Mouse (Mus musculus) kidney, embryonic 15.5 days (tissue): ENCODE results near the gene Draxin. TPM values are rescaled to one million over a fixed set of nuclear protein-coding genes. Genes with fewer than 3 reads are reported as not detected.
A peak's percentile ranks its signal among the peaks of the same experiment; 100 is the strongest.

Experiments
- ATAC-seq: fragments of 200-750 bp; cut with Nextera tagmentation; replicated peaks from 2 replicates; pipeline ENCODE4 v1.8.0; 2017; ENCODE audit warnings: moderate TSS enrichment; ENCODE audit not compliant: low FRiP score
- H3K27ac ChIP-seq: fragments of 300-500 bp; sonication (generic); 2 replicates; pipeline ENCODE4 v1.5.1; 2015; ENCODE audit warnings: mild to moderate bottlenecking, inconsistent platforms
- H3K27me3 ChIP-seq: fragments of 300-500 bp; sonication (generic); 2 replicates; pipeline ENCODE4 v1.6.1; 2015; ENCODE audit warnings: inconsistent platforms
- H3K36me3 ChIP-seq: fragments of 300-500 bp; sonication (generic); 2 replicates; pipeline ENCODE4 v1.6.1; 2015; ENCODE audit warnings: inconsistent platforms
- H3K4me1 ChIP-seq: fragments of 300-500 bp; sonication (generic); 2 replicates; pipeline ENCODE4 v1.6.1; 2015; ENCODE audit warnings: inconsistent platforms
- H3K4me2 ChIP-seq: fragments of 300-500 bp; sonication (generic); 2 replicates; pipeline ENCODE4 v1.6.1; 2015; ENCODE audit warnings: moderate library complexity, mild to moderate bottlenecking, inconsistent platforms
- H3K4me3 ChIP-seq: fragments of 300-500 bp; sonication (generic); replicated peaks from 2 replicates; pipeline ENCODE4 v1.5.1; 2015; ENCODE audit warnings: mild to moderate bottlenecking, inconsistent platforms
- H3K9ac ChIP-seq: fragments of 300-500 bp; sonication (generic); 2 replicates; pipeline ENCODE4 v1.6.1; 2015; ENCODE audit warnings: mild to moderate bottlenecking, inconsistent platforms
- H3K9me3 ChIP-seq: fragments of 300-500 bp; sonication (generic); replicated peaks from 2 replicates; pipeline ENCODE4 v1.6.1; 2016; ENCODE audit warnings: inconsistent platforms
- WGBS: fragments of 180-500 bp; shearing (Covaris S2); methylation state at CpG from one replicate; pipeline ENCODE4 v1.1.7; 2015; ENCODE audit warnings: mixed read lengths; 5-methylcytosine and 5-hydroxymethylcytosine counted together
- polyA plus RNA-seq: library from polyadenylated mRNA; unstranded; fragments of >200 nt; fragmentation: Nextera tagmentation; extraction: Ambion mirVana; gene quantifications from 2 replicates; pipeline ENCODE4 v1.2.1, GENCODE M21; 2015

Gene Draxin
- polyA plus RNA-seq, 1 experiment from 2014 or later: 0.62 TPM

DNA sequence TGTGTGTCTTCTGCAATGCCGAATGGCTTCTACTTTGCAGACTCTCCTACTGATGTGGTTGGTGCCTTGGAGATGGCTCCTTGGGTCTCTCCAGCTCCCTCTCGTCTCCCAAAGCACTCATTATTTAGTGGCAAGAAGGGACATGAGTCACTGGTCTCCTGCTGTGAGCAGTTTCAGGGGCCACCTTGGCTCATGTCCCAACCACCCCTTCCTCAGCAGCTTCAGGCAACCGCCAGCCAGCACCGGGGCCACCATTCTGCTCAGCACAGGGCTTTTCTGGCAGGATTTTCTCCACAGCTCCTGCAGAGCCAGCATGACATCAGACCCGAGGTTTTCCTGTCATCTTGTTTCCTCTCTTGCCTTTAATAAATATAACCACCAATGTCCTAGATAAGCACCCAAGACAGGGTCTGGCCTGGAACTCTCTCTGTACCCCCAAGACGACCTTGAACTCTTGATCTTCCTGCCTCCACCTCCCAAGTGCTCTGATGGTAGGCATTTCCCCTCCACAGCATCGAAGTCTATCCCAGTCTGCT lies 21.9 kb downstream of the Draxin start:
- Histone ChIP-seq H3K27ac (no peak overlapping the region), H3K9me3 (no peaks in the 10 kb centered on the region), H3K4me2 (0 out of 2 replicates have a peak overlapping the region, but pooled peaks have one; percentile 51), H3K4me1 (peaks cover 27% of the 10 kb centered on the region), H3K9ac (no peak overlapping the region), H3K36me3 (no peaks in the 10 kb centered on the region), H3K27me3 (peaks cover 19% of the 10 kb centered on the region), H3K4me3 (no peak overlapping the region)
- 46% methylated on average over 7 of the region's 7 CpGs for WGBS
- no peak for ATAC-seq

DNA sequence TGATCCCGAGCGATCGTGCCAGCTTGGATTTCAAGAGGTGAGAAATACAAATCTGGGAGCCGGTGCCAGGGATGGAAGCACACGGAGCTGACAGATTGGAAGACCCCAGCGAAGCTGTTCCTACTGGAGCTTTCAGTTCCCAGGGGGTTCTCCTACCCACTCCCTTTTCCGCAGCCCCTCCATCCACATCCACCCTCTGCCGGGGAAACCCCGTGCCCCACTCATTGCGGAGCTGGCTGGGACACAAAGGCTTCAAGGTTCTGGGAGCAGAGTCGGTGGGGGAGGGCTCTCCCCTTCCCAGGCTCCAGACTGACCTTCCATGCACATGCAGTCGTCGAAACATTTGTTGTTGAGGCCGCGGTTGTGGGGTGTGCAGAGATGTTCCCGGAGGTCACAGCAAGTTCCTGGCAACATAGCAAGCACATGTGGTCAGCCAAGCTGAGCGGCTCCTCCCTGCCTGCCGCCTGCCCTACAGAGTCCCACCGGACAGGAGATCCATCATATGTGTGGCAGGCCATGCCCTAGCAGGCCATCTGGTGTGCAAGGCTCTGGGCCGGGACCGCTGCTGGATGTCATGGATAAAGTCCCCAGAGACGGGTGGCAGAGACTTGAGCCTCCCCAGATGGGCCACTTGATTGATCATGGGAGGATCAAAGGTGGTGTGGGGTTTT lies 22.7 kb downstream of the Draxin start:
- Histone ChIP-seq H3K36me3 (no peaks in the 10 kb centered on the region), H3K4me2 (peak overlapping the region; percentile 51), H3K4me3 (peak overlapping the region; percentile 16), H3K27ac (peak overlapping the region; percentile 57), H3K9me3 (no peaks in the 10 kb centered on the region), H3K9ac (0 out of 2 replicates have a peak overlapping the region, but pooled peaks have one; percentile 8), H3K4me1 (peaks cover 27% of the 10 kb centered on the region), H3K27me3 (peaks cover 19% of the 10 kb centered on the region)
- peak; percentile 91 for ATAC-seq
- WGBS: 6% methylated on average over 22 of the region's 22 CpGs

DNA sequence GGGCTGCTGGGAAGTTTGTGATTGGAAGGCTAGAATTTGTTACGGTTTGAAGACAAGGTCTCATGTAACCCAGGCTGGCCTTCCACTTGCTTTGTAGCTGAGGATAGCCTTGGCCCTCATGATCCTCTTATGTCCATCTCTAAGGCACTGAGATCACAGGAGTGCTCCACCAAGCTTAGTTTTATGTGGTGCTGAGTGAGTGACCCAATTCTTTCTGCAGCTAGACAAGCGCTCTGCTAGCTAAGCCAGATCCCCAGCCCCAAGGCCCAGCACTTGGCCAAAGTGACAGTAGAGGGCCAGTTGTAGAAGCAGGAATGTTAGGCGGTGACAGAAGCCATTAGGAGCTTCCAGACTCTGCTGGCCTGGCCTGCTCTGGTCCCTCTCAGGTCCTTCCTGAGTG lies 26.4 kb downstream of the Draxin start:
- no peaks in the 10 kb centered on the region for H3K36me3 ChIP-seq
- no peak overlapping the region for H3K9ac ChIP-seq
- H3K27ac ChIP-seq: no peak overlapping the region
- no peaks in the 10 kb centered on the region for H3K9me3 ChIP-seq
- no peak overlapping the region for H3K4me2 ChIP-seq
- peaks cover 15% of the 10 kb centered on the region for H3K27me3 ChIP-seq
- ATAC-seq: no peak
- no peak overlapping the region for H3K4me3 ChIP-seq
- peaks cover 29% of the 10 kb centered on the region for H3K4me1 ChIP-seq
- 80% methylated on average over 3 of the region's 3 CpGs for WGBS

DNA sequence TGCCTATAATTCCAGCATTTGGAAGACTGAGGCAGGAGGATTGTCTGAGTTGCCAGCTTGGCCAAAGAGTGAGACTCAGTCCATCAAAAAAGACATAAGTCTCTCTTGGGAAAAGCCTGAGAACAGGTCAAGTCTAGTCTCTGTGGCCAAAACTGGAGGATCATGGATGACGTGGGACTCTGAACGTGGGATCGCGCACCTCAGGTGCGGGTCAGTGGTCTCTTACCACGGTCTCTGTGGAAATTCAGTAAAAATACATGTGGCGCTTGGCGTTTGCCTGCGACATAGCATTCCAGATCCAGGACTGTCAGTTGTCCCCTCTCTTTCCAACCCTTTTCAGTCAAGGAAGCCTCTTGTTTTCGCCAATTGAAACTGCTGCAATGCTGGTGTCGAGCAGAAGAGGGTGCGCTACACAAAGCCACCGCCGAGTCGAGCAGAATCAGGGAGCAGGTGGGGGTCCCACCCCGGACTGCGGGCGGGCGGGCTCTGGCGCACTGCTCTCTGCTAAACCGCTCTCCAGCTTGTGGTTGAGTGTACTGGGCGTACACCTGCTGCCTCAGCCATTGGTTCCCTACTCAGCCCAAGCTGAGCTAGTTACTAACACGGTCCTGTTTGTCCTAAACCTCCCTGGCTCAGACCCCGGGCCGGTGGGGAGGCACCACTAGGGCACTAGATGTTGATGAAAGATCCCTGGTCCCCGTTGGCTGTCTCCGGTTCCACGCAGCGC lies 28.5 kb downstream of the Draxin start:
- no peak overlapping the region for H3K27ac ChIP-seq
- peaks cover 5% of the 10 kb centered on the region; the same call in 1 of the 2 replicates for H3K27me3 ChIP-seq
- peak overlapping the region; percentile 26; the same call in 1 of the 2 replicates for H3K9ac ChIP-seq
- H3K9me3 ChIP-seq: no peaks in the 10 kb centered on the region
- no peaks in the 10 kb centered on the region for H3K36me3 ChIP-seq
- H3K4me1 ChIP-seq: peaks cover 7% of the 10 kb centered on the region
- peak overlapping the region; percentile 57 for H3K4me2 ChIP-seq
- ATAC-seq: peak; percentile 79
- 20% methylated on average over 29 of the region's 29 CpGs for WGBS
- peak overlapping the region; percentile 29 for H3K4me3 ChIP-seq

DNA sequence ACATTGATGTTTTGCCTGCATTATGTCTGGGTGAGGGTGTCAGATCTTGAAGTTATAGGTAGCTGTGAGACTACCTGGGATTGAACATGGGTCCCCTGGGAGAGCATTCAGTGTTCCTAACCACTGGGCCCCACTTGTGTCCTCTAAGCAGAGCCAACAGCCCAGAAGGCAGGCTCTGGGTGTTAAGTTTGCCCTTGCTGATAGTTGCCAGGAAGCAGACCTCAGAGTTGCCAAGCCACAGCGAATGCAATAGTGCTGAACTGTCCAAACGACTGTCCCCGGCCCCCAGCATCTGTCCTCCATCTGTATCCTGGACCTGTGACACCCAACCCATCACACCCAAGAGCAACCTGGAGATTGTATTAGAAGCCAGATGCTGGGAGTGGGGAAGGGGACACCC lies 31.8 kb downstream of the Draxin start:
- Histone ChIP-seq H3K4me3 (no peak overlapping the region), H3K36me3 (no peaks in the 10 kb centered on the region), H3K4me2 (no peak overlapping the region), H3K9ac (no peak overlapping the region), H3K9me3 (no peaks in the 10 kb centered on the region), H3K27me3 (no peaks in the 10 kb centered on the region), H3K27ac (no peak overlapping the region), H3K4me1 (0 out of 2 replicates have a peak, but pooled peaks cover 9% of the 10 kb centered on the region)
- WGBS: 68% methylated on average over 3 of the region's 3 CpGs
- no peak for ATAC-seq

DNA sequence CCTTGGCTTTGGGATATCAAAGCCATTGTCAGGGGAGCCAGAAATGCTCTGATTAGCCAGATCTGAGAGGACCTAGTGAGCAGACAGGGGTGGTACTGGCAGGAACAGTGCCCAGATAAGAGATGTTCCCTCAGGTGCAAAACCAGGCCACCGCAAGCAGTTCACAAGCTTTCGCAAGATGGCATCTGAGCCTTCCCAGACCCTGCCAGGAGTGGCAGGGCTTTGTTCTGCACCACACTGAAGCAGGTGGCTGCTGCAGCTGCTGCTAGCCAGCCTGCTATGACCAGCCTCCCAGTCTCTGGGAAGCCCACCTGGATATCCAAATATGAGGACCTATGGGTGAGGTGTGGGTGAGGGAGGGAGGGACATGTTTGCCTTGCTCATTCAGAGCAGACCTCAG lies 32.6 kb downstream of the Draxin start:
- Histone ChIP-seq H3K4me1 (0 out of 2 replicates have a peak, but pooled peaks cover 9% of the 10 kb centered on the region), H3K9me3 (no peaks in the 10 kb centered on the region), H3K27ac (no peak overlapping the region), H3K4me3 (no peak overlapping the region), H3K9ac (no peak overlapping the region), H3K36me3 (no peaks in the 10 kb centered on the region), H3K27me3 (no peaks in the 10 kb centered on the region), H3K4me2 (no peak overlapping the region)
- 98% methylated on average over 2 of the region's 2 CpGs for WGBS
- no peak for ATAC-seq

DNA sequence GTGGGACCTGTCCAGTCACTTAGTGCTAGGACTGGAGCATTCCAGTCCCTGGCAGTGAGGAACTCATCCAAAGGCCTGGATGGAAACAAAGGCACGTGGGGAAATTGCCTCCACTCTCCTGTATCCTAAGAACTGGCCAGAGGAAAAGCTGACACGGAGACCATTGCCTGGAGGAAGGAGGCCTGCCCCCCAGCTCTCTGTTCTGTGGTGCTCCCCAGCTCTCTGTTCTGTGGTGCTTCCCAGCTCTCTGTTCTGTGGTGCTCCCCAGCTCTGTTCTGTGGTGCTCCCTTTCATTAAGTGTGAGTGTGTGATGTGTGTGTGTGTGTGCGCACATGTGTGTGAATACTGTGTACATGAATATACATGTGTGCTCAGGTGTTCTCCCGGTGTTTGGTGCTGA lies 35.4 kb downstream of the Draxin start:
- Histone ChIP-seq H3K27ac (no peak overlapping the region), H3K9me3 (no peaks in the 10 kb centered on the region), H3K4me3 (no peak overlapping the region), H3K27me3 (no peaks in the 10 kb centered on the region), H3K4me2 (no peak overlapping the region), H3K4me1 (0 out of 2 replicates have a peak, but pooled peaks cover 3% of the 10 kb centered on the region), H3K9ac (no peak overlapping the region), H3K36me3 (no peaks in the 10 kb centered on the region)
- no peak for ATAC-seq
- 76% methylated on average over 4 of the region's 4 CpGs for WGBS

DNA sequence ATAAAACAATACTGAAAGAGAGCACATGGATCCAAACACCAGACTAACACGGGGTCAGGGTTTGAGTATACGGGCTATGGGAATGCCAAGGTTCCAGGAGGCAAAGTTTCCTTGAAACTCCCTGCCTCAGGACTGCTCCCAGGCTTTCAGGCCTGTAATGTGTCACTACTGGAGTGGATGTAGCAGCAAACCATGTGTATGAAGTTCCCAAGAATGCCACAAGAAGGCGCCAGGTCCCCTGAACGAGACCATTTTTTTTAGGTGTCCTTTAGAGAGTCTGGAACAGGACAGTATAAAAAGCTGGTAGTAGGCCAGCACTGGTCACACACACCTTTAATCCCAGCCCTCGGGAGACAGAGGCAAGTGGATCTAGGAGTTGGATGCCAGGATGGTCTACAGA lies 36.3 kb downstream of the Draxin start:
- ATAC-seq: no peak
- no peak overlapping the region for H3K4me3 ChIP-seq
- no peaks in the 10 kb centered on the region for H3K9me3 ChIP-seq
- 90% methylated on average over 5 of the region's 5 CpGs for WGBS
- H3K4me1 ChIP-seq: 0 out of 2 replicates have a peak, but pooled peaks cover 3% of the 10 kb centered on the region
- H3K9ac ChIP-seq: no peak overlapping the region
- H3K27me3 ChIP-seq: no peaks in the 10 kb centered on the region
- H3K4me2 ChIP-seq: no peak overlapping the region
- no peak overlapping the region for H3K27ac ChIP-seq
- H3K36me3 ChIP-seq: no peaks in the 10 kb centered on the region

DNA sequence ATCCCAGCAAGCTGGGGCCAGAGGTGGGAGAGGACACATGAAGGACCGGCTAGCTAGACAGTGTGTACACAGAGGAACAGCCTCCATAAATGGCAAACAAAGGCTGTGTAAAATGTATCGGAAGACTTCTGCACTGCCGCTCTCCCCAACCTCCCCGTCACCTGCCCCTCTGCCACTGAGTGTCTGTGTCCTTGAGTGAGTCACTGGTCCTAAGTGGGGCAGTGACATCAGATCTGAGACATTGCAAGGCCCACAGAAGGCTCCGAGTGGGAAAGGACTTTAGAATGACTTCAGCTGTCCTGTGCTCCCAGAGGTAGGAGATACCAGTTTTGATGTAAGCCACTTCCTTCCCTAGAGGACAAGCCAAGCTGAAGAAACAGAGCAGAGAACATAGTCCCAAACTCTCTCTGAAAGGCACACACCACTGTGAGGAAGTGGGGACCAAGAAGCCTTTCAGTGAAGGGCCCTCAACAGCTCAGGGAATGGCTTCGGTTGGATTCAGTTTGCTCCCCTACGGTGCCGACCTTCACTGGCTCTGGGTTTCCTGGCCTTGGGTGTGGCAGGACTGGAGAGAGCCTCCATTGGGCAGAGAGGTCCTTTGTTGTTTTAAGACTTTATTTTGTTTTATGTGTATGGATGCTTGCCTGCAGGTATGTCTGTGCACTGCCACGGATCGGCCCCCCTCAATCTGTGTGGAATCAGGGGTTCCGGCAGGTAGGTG lies 37.8 kb downstream of the Draxin start:
- no peaks in the 10 kb centered on the region for H3K36me3 ChIP-seq
- peaks cover 8% of the 10 kb centered on the region for H3K4me1 ChIP-seq
- 91% methylated on average over 11 of the region's 11 CpGs for WGBS
- no peak overlapping the region for H3K4me2 ChIP-seq
- ATAC-seq: no peak
- H3K4me3 ChIP-seq: no peak overlapping the region
- no peaks in the 10 kb centered on the region for H3K9me3 ChIP-seq
- H3K27ac ChIP-seq: no peak overlapping the region
- H3K27me3 ChIP-seq: no peaks in the 10 kb centered on the region
- H3K9ac ChIP-seq: no peak overlapping the region

DNA sequence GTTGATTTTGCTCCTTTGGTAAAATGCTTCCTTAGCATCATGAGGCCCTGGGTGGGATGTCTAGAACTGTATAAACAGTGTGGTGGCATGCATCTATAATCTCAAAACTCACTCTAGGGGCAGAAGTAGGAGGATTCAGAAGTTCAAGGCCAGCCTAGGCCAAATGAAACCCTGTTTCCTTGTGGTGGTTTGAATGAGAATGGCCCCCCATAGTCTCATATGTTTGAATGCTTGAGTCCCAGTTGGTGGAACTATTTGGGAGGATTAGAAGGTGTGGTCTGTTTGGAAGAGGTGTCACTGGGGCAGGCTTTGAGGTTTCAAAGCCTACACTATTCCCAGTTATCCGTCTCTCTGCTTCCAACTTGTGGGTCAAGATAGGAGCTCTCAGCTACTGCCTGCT lies 39.3 kb downstream of the Draxin start:
- Histone ChIP-seq H3K9ac (no peak overlapping the region), H3K4me2 (no peak overlapping the region), H3K27me3 (no peaks in the 10 kb centered on the region), H3K27ac (no peak overlapping the region), H3K4me3 (no peak overlapping the region), H3K9me3 (no peaks in the 10 kb centered on the region), H3K4me1 (peaks cover 20% of the 10 kb centered on the region), H3K36me3 (no peaks in the 10 kb centered on the region)
- ATAC-seq: no peak
- 97% methylated on average over 1 of the region's 1 CpGs for WGBS

DNA sequence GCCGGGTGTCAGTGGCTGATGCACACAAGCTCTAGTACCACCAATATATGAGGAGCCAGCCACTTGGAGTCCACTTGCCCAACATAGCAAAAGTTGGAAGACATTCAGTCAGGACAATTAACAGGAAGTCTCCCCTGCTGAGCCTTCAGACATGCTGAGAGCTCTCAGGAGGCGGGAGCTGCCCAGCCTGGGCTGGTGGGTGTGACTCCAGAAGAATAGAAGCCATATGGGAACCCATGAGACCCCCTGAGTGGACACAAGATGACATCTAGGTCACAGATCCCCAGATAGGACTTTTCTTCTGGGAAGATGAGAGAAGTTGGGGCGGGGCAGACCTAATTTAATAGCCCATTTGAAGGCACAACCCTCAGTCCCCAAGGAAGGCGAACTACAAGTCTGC lies 41.3 kb downstream of the Draxin start:
- Histone ChIP-seq H3K27me3 (no peaks in the 10 kb centered on the region), H3K4me3 (no peak overlapping the region), H3K4me2 (no peak overlapping the region), H3K27ac (no peak overlapping the region), H3K9ac (no peak overlapping the region), H3K4me1 (peaks cover 36% of the 10 kb centered on the region), H3K36me3 (no peaks in the 10 kb centered on the region), H3K9me3 (no peaks in the 10 kb centered on the region)
- ATAC-seq: no peak
- WGBS: 70% methylated on average over 4 of the region's 4 CpGs
